Mouse (Mus musculus): ENCODE data around the gene 1700016K19Rik.
A peak's percentile ranks its signal among the peaks of the same experiment; 100 is the strongest.
"Not testable (repeated sequence)": the region's sequence is repeated elsewhere in the genome, so short reads cannot be mapped to it uniquely, and the experiment has no call there.

The 1700016K19Rik gene

DNA sequence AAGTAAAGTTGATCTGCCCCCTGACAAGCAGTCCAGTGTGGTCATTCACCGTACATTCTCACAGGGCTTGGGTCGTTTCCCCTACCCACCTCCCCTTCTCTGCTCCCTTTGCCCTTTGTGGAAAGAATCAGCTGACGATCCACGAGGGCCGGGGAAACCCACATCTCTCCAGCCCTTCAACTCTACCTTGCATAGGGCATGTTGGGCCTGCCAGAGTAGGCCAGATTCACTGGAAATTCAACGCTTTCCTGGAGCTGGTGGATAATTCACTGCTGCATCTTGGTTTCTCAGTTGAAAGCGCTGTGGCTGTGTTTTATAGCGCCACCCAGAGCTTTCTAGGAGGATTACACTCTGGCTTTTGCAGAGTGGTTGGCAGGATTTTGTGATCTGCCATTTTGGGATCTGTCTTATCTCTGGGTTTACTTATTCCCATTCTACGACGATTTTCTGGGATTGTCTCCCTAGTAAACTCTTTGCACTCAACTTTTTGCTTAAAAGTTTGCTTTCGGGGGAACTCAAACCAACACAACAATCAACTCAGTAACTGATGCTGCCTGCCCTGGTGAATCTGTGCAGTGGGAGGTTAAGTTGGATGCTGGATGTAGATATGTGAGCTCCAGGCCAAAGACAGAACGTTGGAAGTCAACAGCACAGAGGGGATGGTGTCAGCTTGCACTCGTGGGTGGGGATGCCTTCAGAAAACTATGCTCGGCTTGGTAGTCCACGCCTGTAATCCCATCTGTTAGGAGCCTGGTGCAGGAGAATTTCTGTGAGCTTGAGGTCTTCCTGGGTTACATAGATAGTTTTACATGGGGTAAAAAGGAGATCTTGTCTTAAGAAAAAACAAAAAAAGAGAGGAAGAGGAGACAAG is 8.5 kb upstream of the 1700016K19Rik start:
- no peak for DNase-seq

DNA sequence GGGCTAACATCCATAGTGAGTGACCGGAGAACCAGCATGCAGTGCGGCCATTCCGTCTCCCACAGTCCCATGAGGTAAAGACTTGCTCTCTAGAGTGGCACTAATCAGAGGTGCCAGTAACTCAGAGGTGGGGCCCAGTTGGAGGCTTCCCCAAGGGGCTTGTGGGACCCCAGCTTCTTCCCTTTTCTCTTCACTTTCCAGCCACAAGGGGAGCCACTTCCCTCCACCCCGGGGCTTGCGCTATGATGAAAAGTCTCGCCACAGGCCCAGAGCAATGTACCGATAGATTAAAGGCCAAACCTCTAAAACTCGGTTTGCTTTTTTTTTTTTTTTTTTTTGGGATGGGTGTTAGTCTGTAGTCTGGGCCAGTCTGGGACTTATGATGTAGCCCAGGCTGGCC is 7.8 kb upstream of the 1700016K19Rik start:
- DNase-seq, result no peak

- DNase-seq, result no peak
These were observed 7.2 kb upstream of the 1700016K19Rik start for GRCm38 (mm10) chr11:75992481-75992880.

DNA sequence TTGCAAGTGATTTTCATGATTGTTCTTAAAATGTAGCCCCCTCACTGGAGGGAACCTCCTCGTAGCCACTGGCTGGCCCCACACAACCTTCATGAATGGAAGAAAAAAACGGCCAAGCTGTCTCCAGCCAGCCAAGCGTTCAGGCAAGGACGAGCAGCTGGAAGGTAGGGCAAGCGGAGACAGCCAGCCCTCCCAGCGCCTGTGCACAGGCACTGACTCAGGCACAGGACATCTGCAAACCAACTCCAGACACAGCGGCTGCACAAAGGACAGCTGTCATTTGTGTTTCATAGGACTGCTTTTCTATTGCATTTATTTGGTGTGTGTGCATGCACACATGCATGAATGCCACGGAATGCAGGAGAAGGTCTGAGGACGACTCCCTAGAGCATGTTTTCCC is 5.4 kb upstream of the 1700016K19Rik start:
- DNase-seq, result no peak

GRCm38 (mm10) chr11:76000701-76001100 is 989 bp downstream of the 1700016K19Rik start:
- no peak for DNase-seq

- DNase-seq, result no peak
These were observed 1.6 kb downstream of the 1700016K19Rik start for GRCm38 (mm10) chr11:76001237-76001878.

- DNase-seq, result not testable (repeated sequence)
These were observed 4.6 kb downstream of the 1700016K19Rik start for GRCm38 (mm10) chr11:76004276-76004675.

- no peak for DNase-seq
These were observed 8.4 kb downstream of the 1700016K19Rik start for GRCm38 (mm10) chr11:76008162-76008561.

GRCm38 (mm10) chr11:76009101-76009500 is 9.4 kb downstream of the 1700016K19Rik start:
- DNase-seq, result no peak

DNA sequence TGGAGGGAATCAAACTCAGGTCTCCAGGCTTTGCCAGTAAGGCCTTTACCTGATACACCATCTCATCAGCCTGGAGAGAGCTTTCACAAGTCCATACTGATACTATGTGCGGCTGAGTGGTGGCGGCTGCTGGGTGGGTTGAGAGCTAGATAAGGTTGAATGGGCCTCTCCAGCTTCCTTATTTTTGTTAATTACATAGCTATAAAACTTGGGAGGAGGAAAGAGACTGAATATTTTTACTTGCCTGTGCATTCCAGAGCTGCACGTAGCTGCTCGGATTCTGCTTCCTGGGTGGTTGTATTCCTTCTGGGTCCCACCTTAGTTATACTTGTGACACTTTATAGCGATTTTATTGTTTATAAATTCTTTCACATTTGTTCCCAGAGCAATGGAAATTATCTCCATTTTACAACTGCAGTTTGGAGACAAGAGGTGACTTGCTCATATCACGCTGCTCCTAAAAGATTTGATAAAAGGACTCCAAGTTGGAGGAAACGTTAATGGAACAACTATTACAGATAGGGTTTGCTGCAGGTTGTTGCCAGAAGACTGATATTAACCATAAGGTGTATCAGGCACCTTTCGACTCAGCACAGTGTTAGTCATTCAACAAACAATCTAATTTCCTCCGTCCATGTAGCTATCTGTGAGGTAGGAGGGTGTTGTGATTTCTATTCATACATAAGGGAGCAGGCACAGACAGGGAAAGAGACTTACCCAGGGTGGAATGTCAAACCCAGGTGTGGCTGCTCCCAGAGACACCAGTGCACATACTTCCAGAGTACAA is 11.3 kb downstream of the 1700016K19Rik start:
- no peak for DNase-seq

DNA sequence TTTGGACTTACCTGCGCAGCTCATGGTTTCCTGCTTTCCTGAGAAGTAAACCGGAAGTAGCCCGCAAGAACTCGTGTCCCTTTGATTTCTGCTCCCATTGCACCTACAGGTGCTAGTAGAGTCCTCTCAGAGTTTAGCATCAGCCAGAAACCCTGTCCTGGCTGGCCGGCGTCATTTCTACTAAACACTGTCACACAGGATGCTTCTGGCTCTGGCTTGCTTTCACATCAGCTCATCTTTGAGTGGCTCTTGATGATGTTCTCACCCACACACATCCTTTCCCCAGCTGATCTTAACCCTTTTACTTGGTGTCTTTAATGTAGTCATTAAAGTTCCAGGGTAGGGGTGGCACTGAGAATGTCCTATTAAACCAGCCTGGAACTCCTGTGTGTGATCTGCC is 15.5 kb downstream of the 1700016K19Rik start:
- no peak for DNase-seq

GRCm38 (mm10) chr11:76015814-76016213 is 16.1 kb downstream of the 1700016K19Rik start:
- DNase-seq, result peak; percentile 17

DNA sequence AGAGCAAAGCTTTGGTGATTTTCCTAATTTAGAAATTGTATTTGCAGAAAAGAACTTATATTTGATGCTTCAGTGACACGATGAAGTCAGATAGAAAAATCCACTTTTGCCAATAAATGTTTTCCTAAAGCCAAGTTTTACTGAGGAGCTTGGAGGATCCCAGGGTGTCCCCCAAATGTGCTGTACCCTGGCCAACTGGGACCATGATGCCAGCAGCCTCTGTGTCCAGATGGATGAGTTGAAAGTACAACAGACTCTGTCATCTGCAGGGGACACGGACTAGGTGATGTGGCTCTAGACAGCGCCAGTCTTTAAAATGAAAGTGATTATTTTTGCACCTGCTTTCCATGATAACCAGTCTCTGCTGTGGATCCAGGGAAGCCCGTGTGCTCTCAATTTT is 20.2 kb downstream of the 1700016K19Rik start:
- DNase-seq, result no peak

DNA sequence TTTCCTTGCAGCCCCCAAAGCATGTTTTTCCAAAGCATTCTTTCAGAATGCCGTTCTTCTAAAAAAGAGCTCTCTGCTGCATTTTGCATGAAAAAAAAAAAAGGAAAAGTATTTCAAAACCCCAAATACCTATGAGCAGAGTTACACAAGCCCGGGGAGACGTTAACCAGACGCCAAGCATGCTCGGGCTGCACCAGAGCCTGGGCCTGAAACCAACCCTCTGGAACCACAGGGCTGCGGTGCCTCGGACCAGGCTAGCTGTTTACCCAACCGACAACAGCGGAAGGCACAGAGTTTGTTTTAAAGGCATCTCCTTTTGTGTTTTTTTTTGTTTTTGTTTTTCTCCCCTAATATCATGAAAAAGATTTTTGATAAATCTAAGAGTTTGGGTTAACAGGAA is 21.2 kb downstream of the 1700016K19Rik start:
- no peak for DNase-seq

DNA sequence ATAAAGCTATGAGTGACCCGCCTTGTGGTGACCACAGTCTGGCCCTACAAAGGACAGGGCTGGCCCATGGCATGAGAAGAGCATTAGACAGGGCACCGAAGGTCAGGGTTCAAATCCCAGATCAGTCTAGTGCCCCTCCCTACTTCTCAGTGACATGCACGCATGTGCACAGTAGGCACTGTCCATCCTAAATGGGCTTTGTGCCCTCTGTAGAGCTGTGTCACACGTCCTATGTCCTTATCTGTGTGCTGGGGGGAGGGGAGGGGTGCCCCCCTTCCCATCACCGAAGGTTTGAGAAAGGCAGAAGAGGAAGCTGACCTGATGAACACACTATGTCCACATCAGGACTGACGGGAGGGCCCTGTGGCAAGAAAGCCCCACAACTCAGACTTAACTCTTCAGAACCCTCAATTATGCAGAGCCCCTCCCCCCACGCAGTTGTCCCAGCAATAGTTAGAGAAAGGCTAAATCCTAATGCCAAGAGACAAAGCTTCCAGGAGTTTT is 25.4 kb downstream of the 1700016K19Rik start:
- DNase-seq, result no peak

GRCm38 (mm10) chr11:76026527-76027138 is 26.9 kb downstream of the 1700016K19Rik start:
- DNase-seq, result no peak

DNA sequence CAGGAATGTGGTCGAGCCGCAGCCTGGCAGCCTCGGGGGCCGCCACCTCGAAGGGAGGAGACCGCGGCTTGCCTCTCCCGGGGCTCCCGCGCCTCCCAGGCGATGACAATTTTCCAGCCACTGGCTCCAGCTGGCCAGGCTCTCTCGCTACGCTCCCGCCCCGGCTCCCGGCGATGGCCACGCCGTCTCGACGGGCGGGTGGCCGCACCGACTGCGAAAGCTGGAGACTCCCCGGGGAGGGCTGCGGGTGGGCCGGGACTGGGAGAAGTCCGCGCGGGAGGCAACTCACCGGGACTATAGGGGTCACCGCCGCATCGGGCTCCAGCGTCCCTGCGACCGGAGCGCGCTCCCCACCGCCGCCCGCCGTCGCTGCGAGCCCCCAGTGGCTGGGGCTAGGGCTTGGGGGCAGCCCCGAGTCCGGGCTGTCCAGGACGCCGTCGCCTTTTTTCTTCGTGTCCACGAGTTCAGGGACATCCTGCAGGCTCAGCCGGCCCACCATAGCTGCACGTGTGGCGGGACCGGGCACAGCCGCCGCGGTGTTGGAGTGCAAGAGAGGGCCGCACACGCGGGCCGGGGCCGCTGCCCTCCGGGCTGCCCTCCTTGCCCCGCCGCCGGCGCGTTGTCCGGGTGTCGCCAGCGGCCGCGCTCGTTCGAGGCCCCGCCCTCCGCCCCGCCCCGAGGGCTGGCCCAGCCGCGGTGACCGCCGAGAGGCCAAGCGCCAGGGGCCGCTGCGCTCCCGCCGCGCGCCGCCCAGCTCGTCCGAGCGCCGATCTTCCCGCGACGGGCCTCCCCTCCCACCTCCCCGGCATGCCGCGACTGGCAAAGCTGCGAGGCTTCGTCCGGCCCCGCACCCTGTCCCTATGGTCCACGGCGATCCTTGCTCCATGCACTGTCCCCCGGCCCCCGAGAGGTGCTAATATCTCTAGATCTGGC is 27.7 kb downstream of the 1700016K19Rik start, which contains the start of gene Rflnb:
TSS of gene Rflnb (minus strand) at position 644 of the 933 bp plus-strand sequence.
- peak; percentile 92 for DNase-seq

- DNase-seq, result no peak
These were observed 28.4 kb downstream of the 1700016K19Rik start for GRCm38 (mm10) chr11:76028072-76028465.

DNA sequence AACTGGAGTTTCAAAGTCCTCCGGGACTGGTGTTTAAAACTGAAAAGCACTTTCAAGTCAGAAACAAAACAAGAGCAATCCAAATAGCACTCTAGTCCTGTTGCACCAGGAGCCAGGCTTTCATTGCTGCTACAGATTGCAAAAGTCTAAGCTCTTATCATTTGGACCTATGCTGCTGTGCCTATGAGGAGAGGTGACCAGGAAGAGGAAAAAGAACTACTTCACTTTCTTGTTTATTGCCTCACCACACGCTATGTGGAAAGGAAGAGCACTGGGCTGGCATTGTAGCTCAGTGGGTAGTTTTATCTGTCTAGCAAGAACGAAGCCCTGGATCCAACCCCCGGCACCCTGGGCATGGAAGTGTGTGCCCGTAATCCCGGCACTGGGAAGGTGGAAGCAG is 33.6 kb downstream of the 1700016K19Rik start:
- peak; percentile 67 for DNase-seq

DNA sequence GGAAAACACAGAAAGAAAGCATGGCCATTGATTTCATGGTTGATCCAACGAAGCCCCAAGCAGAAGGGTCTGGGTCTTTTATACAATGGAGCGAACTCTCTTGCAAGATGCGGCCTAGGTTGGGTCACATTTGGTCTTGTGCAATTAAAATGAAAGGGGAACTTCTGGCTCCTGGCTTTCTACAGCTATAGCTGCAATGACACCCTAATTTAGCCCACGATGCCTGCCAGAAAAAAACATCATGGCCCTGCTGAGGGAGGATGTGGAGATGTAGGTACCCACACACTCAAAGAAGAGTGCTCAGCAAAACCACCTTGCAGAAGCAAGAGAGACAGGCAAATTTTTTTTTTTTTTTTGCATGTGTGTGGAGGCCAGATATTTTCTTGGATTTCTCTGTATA is 34.1 kb downstream of the 1700016K19Rik start:
- DNase-seq, result peak; percentile 62

- no peak for DNase-seq
These were observed 35.5 kb downstream of the 1700016K19Rik start for GRCm38 (mm10) chr11:76035182-76035581.

Data from lung, postnatal 36 days (tissue).